Mouse (Mus musculus): ENCODE results near the gene Fam166b. TPM values are rescaled to one million over a fixed set of nuclear protein-coding genes. Genes with fewer than 3 reads are reported as not detected.
A peak's percentile ranks its signal among the peaks of the same experiment; 100 is the strongest.

The Fam166b gene
- polyA plus RNA-seq, 1 experiment from 2014 or later, result not detected

DNA sequence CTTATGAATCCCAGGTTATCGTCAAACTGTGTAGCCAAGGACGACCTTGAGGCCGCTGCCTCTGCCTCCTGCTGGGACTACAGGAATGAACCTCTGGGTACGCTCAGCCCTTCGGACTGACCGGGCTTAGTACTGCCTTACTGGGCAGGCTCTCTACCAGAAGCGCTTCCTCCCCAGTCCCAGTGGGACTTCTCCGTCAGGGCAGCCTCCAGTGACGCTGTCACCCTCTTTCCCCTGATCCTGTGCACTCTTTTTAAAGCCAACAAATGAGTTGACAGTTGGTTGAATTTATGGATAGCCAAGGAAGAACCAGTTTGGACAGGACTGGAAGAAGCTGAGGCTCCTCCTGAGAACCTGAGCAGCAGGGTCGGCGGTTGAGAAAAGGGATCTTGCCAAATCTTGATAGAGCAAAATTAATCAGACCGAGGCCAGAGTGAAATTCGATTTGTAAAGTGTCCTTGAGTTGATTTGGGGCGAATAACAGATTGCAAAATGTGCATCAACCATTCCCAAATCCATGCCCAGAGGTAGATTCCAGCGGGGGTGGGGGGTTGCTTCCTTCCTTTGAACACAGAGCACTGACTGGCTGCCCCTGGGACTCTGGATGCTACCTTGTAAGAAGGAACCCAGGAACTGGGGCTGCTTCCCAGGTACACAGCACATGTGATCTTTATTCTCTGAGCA is 9.8 kb downstream of the Fam166b start:
- ATAC-seq (ENCODE audit: low read depth) (no peak), DNase-seq (no peak)
- H3K9me3 ChIP-seq (replicated peaks), result no peaks in the 10 kb centered on the region
- no peak overlapping the region for H3K4me2 ChIP-seq
- no peak overlapping the region for H3K27ac ChIP-seq
- no peak overlapping the region for H3K4me3 ChIP-seq (replicated peaks)
- no peak overlapping the region for H3K9ac ChIP-seq
- peaks cover 24% of the 10 kb centered on the region for H3K4me1 ChIP-seq (replicated peaks)
- 59% methylated on average over 15 of the region's 15 CpGs for WGBS (ENCODE audit: insufficient replicate concordance)
- peaks cover 20% of the 10 kb centered on the region for H3K27me3 ChIP-seq
- 0 out of 2 replicates have a peak, but pooled peaks cover 14% of the 10 kb centered on the region for H3K36me3 ChIP-seq

DNA sequence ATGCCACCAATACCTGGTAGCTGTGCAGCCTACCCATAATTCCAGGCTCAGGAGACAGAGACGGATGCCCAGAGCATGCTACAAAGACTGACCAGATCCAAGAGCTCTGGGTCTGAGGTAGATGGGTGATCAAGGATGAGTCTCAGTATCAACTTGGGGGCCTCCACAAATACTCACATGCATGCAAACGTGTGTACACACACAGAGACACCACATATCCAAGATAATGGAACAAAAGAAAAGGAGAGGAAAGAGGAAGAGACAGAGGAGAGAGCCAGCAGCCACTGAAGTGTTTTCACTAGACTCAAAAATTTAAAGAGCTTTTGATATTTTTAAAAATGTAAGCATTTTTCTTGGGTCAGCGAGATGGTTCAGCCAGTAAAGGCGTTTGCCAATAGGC is 10.5 kb downstream of the Fam166b start:
- Histone ChIP-seq H3K36me3 (0 out of 2 replicates have a peak, but pooled peaks cover 14% of the 10 kb centered on the region), H3K27me3 (peaks cover 14% of the 10 kb centered on the region), H3K4me2 (no peak overlapping the region), H3K9ac (no peak overlapping the region), H3K9me3 (replicated peaks) (no peaks in the 10 kb centered on the region), H3K27ac (no peak overlapping the region), H3K4me3 (replicated peaks) (no peak overlapping the region), H3K4me1 (replicated peaks) (peaks cover 24% of the 10 kb centered on the region)
- 69% methylated on average over 4 of the region's 4 CpGs for WGBS (ENCODE audit: insufficient replicate concordance)
- no peak for ATAC-seq (ENCODE audit: low read depth)
- no peak for DNase-seq

DNA sequence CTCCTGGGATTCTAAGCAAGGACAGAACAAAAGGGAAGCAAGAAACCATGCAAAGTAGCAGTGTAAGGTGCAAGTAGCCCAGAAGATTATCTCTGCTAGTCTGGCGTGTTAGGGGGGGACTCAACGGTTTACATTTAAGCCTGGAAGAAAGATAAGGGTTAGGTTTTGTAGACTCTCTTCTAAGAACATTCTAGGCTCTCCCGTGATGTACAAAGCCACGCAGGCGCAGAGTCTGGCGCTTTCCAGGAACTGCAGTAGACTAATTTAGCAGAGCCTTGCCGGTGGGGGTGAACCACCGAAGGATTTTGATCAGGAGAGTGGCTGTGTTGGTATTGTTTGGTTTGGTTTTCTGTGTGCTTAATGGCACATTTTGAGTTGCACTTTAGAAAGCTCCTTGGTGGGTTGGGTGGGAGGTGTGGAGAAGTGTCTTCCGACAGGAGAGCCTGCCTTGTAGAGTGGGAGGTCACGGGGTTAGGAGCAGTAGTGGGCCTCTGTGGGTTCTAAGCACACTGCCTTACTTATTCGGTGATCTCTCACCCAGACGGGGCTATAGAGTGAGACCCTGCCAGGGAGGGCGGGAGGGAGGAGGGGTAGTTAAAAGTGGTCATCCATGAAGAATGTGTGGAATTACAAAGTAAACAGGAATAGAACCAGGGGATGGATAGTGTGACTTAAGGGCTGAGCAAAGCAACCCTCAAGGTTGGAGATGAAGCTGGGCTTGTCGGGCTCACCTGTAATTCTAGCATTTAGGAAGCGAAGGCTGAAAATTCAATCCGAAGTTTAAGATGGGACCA is 11.5 kb downstream of the Fam166b start:
- no peaks in the 10 kb centered on the region for H3K9me3 ChIP-seq (replicated peaks)
- H3K4me3 ChIP-seq (replicated peaks), result no peak overlapping the region
- H3K4me1 ChIP-seq (replicated peaks), result peaks cover 24% of the 10 kb centered on the region
- peaks cover 7% of the 10 kb centered on the region for H3K27me3 ChIP-seq
- peak; percentile 70 for ATAC-seq (ENCODE audit: low read depth)
- H3K27ac ChIP-seq, result peak overlapping the region; percentile 34; the same call in 1 of the 2 replicates
- H3K36me3 ChIP-seq, result 0 out of 2 replicates have a peak, but pooled peaks cover 10% of the 10 kb centered on the region
- H3K9ac ChIP-seq, result no peak overlapping the region
- no peak overlapping the region for H3K4me2 ChIP-seq
- DNase-seq, result peak; percentile 26
- WGBS (ENCODE audit: insufficient replicate concordance), result 41% methylated on average over 16 of the region's 16 CpGs

DNA sequence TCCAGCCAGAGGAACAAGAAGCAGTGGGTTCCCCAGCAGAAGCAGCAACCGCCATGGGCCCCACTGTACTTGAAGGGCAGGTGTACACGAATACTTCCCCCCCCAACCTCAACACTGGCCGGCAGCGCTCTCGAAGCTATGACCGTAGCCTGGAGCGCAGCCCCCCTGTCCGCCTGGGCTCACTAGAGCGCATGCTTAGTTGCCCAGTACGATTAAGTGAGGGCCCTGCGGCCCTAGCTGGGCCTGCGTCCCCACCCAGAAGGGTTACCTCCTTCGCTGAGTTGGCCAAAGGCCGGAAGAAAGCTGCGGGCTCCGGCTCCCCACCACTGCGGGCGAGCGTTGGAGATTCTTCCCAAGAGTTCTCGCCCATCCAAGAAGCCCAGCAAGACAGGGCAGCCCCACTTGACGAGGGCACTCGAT is 12.9 kb downstream of the Fam166b start:
- H3K36me3 ChIP-seq, result 0 out of 2 replicates have a peak, but pooled peaks cover 7% of the 10 kb centered on the region
- WGBS (ENCODE audit: insufficient replicate concordance), result 84% methylated on average over 22 of the region's 22 CpGs

DNA sequence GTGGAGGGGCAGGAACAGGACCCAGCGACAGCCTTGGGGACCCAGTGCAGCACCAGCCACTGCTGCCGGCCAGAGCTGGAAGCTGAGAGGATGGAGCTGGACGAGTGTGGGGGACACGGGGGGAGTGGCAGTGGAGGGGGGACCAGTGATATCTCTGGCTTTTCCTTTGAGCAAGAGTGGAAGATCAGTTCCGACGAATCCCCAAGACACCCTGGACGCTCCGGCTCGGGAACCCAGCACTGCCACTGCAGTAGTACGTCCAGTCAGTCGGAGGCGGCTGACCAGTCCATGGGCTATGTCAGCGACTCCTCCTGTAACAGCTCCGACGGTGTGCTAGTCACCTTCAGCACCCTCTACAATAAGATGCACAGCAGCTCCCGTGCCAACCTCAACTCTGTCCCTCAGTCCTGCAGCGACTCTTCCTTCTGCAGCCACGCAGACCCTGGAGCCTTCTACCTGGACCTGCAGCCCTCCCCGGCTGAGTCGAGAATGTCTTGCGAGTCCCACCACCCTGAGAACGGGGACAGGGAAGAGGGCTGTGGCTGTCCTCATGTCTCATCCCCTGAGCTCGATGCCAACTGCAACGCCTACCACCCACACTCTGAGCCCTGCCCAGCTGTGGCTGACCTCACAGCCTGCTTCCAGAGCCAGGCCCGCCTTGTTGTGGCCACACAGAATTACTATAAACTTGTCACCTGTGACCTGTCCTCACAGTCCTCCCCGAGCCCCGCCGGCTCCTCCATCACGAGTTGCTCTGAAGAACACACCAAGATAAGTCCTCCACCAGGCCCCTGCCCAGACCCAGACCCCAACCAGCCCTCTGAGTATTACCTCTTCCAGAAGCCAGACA is 13.5 kb downstream of the Fam166b start:
- Histone ChIP-seq H3K4me2 (no peak overlapping the region), H3K27me3 (no peaks in the 10 kb centered on the region), H3K4me1 (replicated peaks) (peaks cover 22% of the 10 kb centered on the region), H3K36me3 (0 out of 2 replicates have a peak, but pooled peaks cover 7% of the 10 kb centered on the region), H3K9ac (no peak overlapping the region), H3K4me3 (replicated peaks) (no peak overlapping the region), H3K27ac (no peak overlapping the region), H3K9me3 (replicated peaks) (no peaks in the 10 kb centered on the region)
- ATAC-seq (ENCODE audit: low read depth), result no peak
- DNase-seq, result no peak
- 82% methylated on average over 29 of the region's 29 CpGs for WGBS (ENCODE audit: insufficient replicate concordance)

More for the DNA sequence above, 12.9 kb downstream of the Fam166b start:
- no peaks in the 10 kb centered on the region for H3K27me3 ChIP-seq
- H3K4me2 ChIP-seq, result no peak overlapping the region
- no peak for ATAC-seq (ENCODE audit: low read depth)
- H3K9ac ChIP-seq, result no peak overlapping the region
- H3K4me1 ChIP-seq (replicated peaks), result peaks cover 22% of the 10 kb centered on the region
- H3K4me3 ChIP-seq (replicated peaks), result no peak overlapping the region
- H3K9me3 ChIP-seq (replicated peaks), result no peaks in the 10 kb centered on the region
- H3K27ac ChIP-seq, result no peak overlapping the region
- DNase-seq, result no peak

DNA sequence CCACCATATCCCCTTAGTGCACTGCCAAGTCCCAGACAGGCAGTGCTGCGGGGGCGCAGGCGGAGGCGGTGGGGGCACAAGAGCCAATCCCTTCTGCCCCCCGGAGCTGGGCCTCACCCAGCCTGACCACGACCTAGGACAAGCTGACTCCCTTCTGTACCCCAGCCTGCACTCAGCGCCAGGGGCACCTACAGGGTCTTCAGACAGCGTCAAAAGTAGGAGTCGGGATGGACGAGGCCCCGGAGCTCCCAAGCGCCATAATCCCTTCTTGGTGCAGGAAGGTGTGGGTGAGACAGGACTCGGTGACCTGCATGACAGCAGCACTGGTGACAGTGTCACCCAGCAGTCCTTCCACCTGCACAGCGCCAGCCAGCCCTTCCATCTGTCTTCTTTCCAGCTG is 14.2 kb downstream of the Fam166b start:
- H3K4me2 ChIP-seq, result no peak overlapping the region
- H3K9ac ChIP-seq, result no peak overlapping the region
- WGBS (ENCODE audit: insufficient replicate concordance), result 85% methylated on average over 14 of the region's 14 CpGs
- H3K27me3 ChIP-seq, result no peaks in the 10 kb centered on the region
- no peak overlapping the region for H3K4me3 ChIP-seq (replicated peaks)
- no peaks in the 10 kb centered on the region for H3K9me3 ChIP-seq (replicated peaks)
- no peak overlapping the region for H3K27ac ChIP-seq
- ATAC-seq (ENCODE audit: low read depth), result no peak
- H3K4me1 ChIP-seq (replicated peaks), result peaks cover 17% of the 10 kb centered on the region
- DNase-seq, result no peak
- 0 out of 2 replicates have a peak, but pooled peaks cover 7% of the 10 kb centered on the region for H3K36me3 ChIP-seq

DNA sequence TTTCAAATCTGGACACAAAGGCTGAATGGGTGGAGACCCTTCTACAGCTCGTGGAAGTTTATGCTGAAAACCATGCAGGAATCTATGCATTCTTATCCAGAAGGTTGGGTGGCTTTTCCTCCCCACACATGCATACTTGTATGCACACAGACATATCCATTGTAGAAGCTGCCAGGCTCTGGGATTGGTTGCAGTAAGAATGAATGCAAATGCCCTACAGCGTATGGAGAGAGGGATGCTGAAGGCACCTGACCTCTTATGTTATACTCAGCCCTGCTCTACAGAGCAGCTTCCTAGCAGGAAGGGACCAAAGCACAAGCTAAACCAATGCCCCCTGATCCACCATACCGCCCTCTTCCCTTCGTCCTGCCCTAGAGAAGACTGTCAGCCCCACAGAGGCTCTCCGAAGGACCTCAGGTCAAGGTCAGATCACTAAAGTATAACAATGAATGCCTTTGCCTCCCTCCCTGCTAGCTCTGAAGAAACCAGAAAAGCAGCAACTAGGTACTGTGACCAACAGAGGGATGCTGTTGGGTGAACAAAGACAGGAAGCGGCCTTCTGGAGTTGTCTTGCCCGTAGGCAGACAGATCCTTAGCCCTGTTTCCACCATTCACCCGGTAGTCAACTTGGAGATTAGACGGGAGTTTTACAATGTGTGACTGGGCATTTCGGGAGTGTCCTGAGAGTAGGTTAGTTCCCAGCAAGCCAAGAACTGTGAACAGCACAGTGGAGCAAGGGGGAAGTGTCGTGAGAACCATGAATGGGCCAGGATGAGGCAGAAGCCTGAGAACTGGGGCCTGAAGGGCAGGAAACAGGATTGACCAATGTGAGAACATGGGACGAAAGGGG is 21.6 kb downstream of the Fam166b start:
- H3K27me3 ChIP-seq, result peaks cover 35% of the 10 kb centered on the region
- H3K4me3 ChIP-seq (replicated peaks), result peak overlapping the region; percentile 34; the same call in 1 of the 2 replicates
- ATAC-seq (ENCODE audit: low read depth), result no peak
- no peaks in the 10 kb centered on the region for H3K9me3 ChIP-seq (replicated peaks)
- WGBS (ENCODE audit: insufficient replicate concordance), result 50% methylated on average over 12 of the region's 12 CpGs
- H3K36me3 ChIP-seq, result no peaks in the 10 kb centered on the region
- no peak for DNase-seq
- H3K27ac ChIP-seq, result no peak overlapping the region
- peak overlapping the region; percentile 50; the same call in 1 of the 2 replicates for H3K4me2 ChIP-seq
- H3K9ac ChIP-seq, result no peak overlapping the region
- H3K4me1 ChIP-seq (replicated peaks), result peaks cover 4% of the 10 kb centered on the region; the same call in 1 of the 2 replicates

DNA sequence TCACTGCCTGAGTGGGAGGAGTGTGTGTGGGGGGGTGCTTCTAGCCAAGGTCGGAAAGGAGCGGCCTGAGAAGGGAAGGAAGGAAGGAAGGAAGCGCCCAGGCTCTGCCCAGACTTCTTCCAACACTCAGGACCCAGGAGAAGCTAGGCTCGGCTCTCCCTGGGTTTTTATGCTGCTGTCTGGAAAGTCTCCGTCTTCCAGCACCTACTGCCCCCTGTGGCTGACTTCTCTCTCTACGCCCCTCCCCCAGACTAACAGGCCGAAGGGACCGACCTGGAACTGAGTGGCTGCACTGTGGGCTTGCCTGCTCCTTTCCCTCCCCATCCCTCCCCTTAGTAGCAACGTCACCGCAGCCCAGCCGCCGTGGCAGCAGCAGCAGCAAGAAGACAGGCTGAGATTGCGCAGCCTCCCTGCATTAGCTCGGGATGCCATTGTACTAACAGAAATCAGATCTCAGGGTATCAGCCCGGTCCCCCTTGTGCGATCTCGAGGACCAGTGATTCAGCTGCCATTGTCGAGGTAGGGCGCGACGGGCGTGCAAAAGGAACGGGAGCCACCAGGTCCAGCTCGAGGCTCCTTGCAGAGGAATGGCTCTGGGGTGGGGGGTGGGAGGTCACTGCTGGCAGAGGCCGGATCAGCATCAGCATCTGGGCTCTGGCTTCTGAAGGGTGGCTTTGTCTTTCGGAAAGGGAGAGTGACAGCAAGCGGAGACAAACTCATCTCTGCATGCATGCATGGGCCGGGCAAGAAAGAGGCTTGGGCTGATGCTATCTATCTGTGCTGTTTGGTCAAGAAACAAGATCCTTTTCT is 22.6 kb downstream of the Fam166b start:
- Histone ChIP-seq H3K9me3 (replicated peaks) (no peaks in the 10 kb centered on the region), H3K4me2 (peak overlapping the region; percentile 50), H3K27me3 (peaks cover 35% of the 10 kb centered on the region), H3K36me3 (no peaks in the 10 kb centered on the region), H3K4me3 (replicated peaks) (peak overlapping the region; percentile 34), H3K27ac (no peak overlapping the region; the same call in 1 of the 2 replicates), H3K4me1 (replicated peaks) (peaks cover 4% of the 10 kb centered on the region; the same call in 1 of the 2 replicates), H3K9ac (peak overlapping the region; percentile 26; the same call in 1 of the 2 replicates)
- 4% methylated on average over 28 of the region's 28 CpGs for WGBS (ENCODE audit: insufficient replicate concordance)
- DNase-seq, result no peak
- ATAC-seq (ENCODE audit: low read depth), result peak; percentile 66

DNA sequence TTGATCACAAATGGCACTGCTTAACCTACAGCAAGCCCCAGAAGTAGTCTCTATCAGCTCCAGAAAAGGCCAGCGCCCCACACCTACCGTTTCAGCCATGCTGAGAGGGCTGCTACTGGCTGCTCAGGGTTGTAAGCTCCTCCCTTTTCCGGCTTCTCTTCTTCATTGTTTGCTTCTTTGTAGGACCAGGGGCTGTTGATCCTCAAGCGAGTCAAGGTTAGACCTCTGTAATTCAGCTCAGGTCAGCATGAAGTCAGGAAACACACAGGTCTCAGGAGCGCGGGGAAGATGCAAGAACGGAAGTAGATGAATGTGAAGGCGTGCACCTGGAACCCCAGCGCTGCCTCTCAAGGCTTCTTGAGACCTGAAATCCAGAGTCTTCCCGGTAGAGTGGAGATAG is 24.2 kb downstream of the Fam166b start:
- DNase-seq, result no peak
- WGBS (ENCODE audit: insufficient replicate concordance), result 79% methylated on average over 10 of the region's 10 CpGs
- ATAC-seq (ENCODE audit: low read depth), result no peak
- H3K27ac ChIP-seq, result no peak overlapping the region
- H3K9me3 ChIP-seq (replicated peaks), result no peaks in the 10 kb centered on the region
- H3K4me3 ChIP-seq (replicated peaks), result no peak overlapping the region
- H3K4me2 ChIP-seq, result no peak overlapping the region
- peaks cover 36% of the 10 kb centered on the region for H3K27me3 ChIP-seq
- no peaks in the 10 kb centered on the region for H3K36me3 ChIP-seq
- peaks cover 4% of the 10 kb centered on the region; the same call in 1 of the 2 replicates for H3K4me1 ChIP-seq (replicated peaks)
- no peak overlapping the region for H3K9ac ChIP-seq

Data from liver, embryonic 13.5 days (tissue).